Mouse (Mus musculus) G1E (cell line): ENCODE measurements at regions not wholly inside any gene's neighbourhood (a gene's known extent, or its start where the extent isn't known, plus 50 kb on each side); places are given as distances from the start of the nearest gene placed in this dataset.

Experiments
- ATAC-seq: 2 replicates; pipeline ENCODE4 v1.8.0; 2016; ENCODE audit warnings: mild to moderate bottlenecking; ENCODE audit not compliant: insufficient number of reproducible peaks, poor library complexity, low FRiP score, severe bottlenecking; ENCODE audit errors: extremely low read depth
- DNase-seq: peaks from one replicate; pipeline ENCODE4 v3.0.0; 2012; ENCODE audit warnings: low spot score
- H3K27me3 ChIP-seq: 2 replicates; pipeline ENCODE4 v1.6.1; 2012; ENCODE audit warnings: mild to moderate bottlenecking, low read length, inconsistent platforms; ENCODE audit not compliant: insufficient read depth
- H3K36me3 ChIP-seq: replicated peaks from 2 replicates; pipeline ENCODE3; 2012; ENCODE audit warnings: mild to moderate bottlenecking, inconsistent platforms
- H3K4me1 ChIP-seq: 2 replicates; pipeline ENCODE4 v1.6.1; 2012; ENCODE audit warnings: low read depth, low read length, inconsistent platforms, mixed read lengths; ENCODE audit not compliant: insufficient read depth
- H3K4me3 ChIP-seq: 2 replicates; pipeline ENCODE4 v1.5.1; 2012; ENCODE audit warnings: low read depth, mild to moderate bottlenecking, inconsistent platforms, low read length, moderate library complexity, mixed read lengths
- H3K9me3 ChIP-seq: replicated peaks from 2 replicates; pipeline ENCODE4 v1.6.1; 2012; ENCODE audit warnings: inconsistent platforms
- CTCF ChIP-seq: IDR thresholded peaks from 2 replicates; pipeline ENCODE4 v1.5.1; 2012; ENCODE audit warnings: low read depth, low read length, inconsistent platforms, mixed read lengths
- GATA1 ChIP-seq: IDR thresholded peaks from 2 replicates; pipeline ENCODE4 v1.6.1; 2012; ENCODE audit warnings: borderline replicate concordance, low read length, inconsistent platforms, mixed read lengths
- GATA2 ChIP-seq: IDR thresholded peaks from 2 replicates; pipeline ENCODE4 v1.6.1; 2012; ENCODE audit warnings: low read depth, low read length, inconsistent platforms, borderline replicate concordance
- POLR2AphosphoS5 ChIP-seq: IDR thresholded peaks from 2 replicates; pipeline ENCODE4 v1.6.1; 2012; ENCODE audit warnings: low read depth, low read length, inconsistent platforms; ENCODE audit not compliant: insufficient replicate concordance
- TAL1 ChIP-seq: conservative IDR thresholded peaks from 2 replicates; pipeline ENCODE4 v1.6.1; 2012; ENCODE audit warnings: low read depth, low read length, inconsistent platforms, mixed read lengths

GRCm38 (mm10) chr6:143499259-143500043, 332.4 kb downstream of the Etnk1 start:
- peaks cover 70% of the 10 kb centered on the region for H3K9me3 ChIP-seq
- TF ChIP-seq GATA2 (no peak), TAL1 (no peak), POLR2AphosphoS5 (no peak), GATA1 (no peak)
- no peak for ATAC-seq

GRCm38 (mm10) chr6:143502803-143503202, 335.8 kb downstream of the Etnk1 start:
- ATAC-seq (no peak), DNase-seq (no peak)
- TF ChIP-seq GATA2: no peak
- no peak for TF ChIP-seq TAL1
- no peak for TF ChIP-seq CTCF
- TF ChIP-seq POLR2AphosphoS5: no peak
- TF ChIP-seq GATA1: no peak
- Histone ChIP-seq H3K36me3 (no peaks in the 10 kb centered on the region), H3K4me3 (no peak overlapping the region), H3K9me3 (peaks cover 53% of the 10 kb centered on the region), H3K27me3 (no peaks in the 10 kb centered on the region), H3K4me1 (no peaks in the 10 kb centered on the region)

More at GRCm38 (mm10) chr6:143499259-143500043, 332.4 kb downstream of the Etnk1 start:
- H3K4me3 ChIP-seq: no peak overlapping the region
- H3K4me1 ChIP-seq: no peaks in the 10 kb centered on the region
- DNase-seq: no peak
- H3K27me3 ChIP-seq: no peaks in the 10 kb centered on the region
- H3K36me3 ChIP-seq: no peaks in the 10 kb centered on the region

- Histone ChIP-seq H3K27me3 (no peaks in the 10 kb centered on the region), H3K36me3 (no peaks in the 10 kb centered on the region), H3K9me3 (peaks cover 46% of the 10 kb centered on the region), H3K4me3 (no peak overlapping the region), H3K4me1 (no peaks in the 10 kb centered on the region)
- DNase-seq (no peak), ATAC-seq (no peak)
- TF ChIP-seq GATA2 (no peak), GATA1 (no peak), CTCF (no peak), POLR2AphosphoS5 (no peak), TAL1 (no peak)
These were observed 336.9 kb downstream of the Etnk1 start for GRCm38 (mm10) chr6:143503953-143504352.

- Histone ChIP-seq H3K4me3 (no peak overlapping the region), H3K4me1 (no peaks in the 10 kb centered on the region), H3K36me3 (no peaks in the 10 kb centered on the region), H3K9me3 (peaks cover 33% of the 10 kb centered on the region), H3K27me3 (no peaks in the 10 kb centered on the region)
- ATAC-seq (no peak), DNase-seq (no peak)
- TF ChIP-seq TAL1 (no peak), GATA1 (no peak), CTCF (no peak), GATA2 (no peak), POLR2AphosphoS5 (no peak)
These were observed 346.4 kb downstream of the Etnk1 start for GRCm38 (mm10) chr6:143513459-143513858.

GRCm38 (mm10) chr6:143515137-143515536, 348.1 kb downstream of the Etnk1 start:
- TF ChIP-seq GATA1: no peak
- TF ChIP-seq POLR2AphosphoS5: no peak
- no peak for TF ChIP-seq TAL1
- no peak for TF ChIP-seq GATA2
- no peak for TF ChIP-seq CTCF
- DNase-seq (no peak), ATAC-seq (no peak)
- H3K27me3 ChIP-seq: no peaks in the 10 kb centered on the region
- no peaks in the 10 kb centered on the region for H3K36me3 ChIP-seq
- H3K4me3 ChIP-seq: no peak overlapping the region
- peaks cover 42% of the 10 kb centered on the region for H3K9me3 ChIP-seq
- H3K4me1 ChIP-seq: no peaks in the 10 kb centered on the region

- H3K9me3 ChIP-seq: peaks cover 51% of the 10 kb centered on the region
- H3K4me1 ChIP-seq: no peaks in the 10 kb centered on the region
- H3K36me3 ChIP-seq: no peaks in the 10 kb centered on the region
- no peak for ATAC-seq
- no peak for TF ChIP-seq CTCF
- no peak for TF ChIP-seq GATA1
- no peak for TF ChIP-seq TAL1
- no peak for TF ChIP-seq POLR2AphosphoS5
- TF ChIP-seq GATA2: no peak
- H3K27me3 ChIP-seq: no peaks in the 10 kb centered on the region
- no peak for DNase-seq
- H3K4me3 ChIP-seq: no peak overlapping the region
These were observed 349.7 kb downstream of the Etnk1 start for GRCm38 (mm10) chr6:143516746-143517145.
